Mouse (Mus musculus): ENCODE data around the gene Rtn4. TPM values are rescaled to one million over a fixed set of nuclear protein-coding genes. Genes with fewer than 3 reads are reported as not detected.

The Rtn4 gene
- polyA plus RNA-seq (2012): 82.6 and 96.2 TPM in 2 replicates

DNA sequence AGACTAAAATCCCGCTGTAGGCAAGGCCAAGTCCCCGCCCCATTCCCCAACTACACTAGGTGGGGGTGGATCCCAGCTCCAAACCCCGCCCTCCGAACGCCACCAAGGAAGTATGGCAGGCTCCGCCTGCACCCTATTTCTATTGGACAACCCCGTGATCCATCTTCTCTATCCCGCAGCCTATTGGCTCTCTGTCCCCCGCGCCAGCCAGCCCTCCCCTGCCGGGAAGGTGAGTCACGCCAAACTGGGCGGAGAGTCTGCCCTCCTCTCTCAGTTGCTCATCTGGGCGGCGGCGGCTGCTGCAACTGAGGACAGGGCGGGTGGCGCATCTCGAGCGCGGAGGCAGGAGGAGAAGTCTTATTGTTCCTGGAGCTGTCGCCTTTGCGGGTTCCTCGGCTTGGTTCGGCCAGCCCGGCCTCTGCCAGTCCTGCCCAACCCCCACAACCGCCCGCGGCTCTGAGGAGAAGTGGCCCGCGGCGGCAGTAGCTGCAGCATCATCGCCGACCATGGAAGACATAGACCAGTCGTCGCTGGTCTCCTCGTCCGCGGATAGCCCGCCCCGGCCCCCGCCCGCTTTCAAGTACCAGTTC, at the start of gene Rtn4:
Gene Rtn4 (plus strand): TSS at position 265 of the 590 bp plus-strand sequence.
- no peak for TF ChIP-seq GATA1 (IDR thresholded peaks at IDR 0.05; ENCODE audit: low read length)

DNA sequence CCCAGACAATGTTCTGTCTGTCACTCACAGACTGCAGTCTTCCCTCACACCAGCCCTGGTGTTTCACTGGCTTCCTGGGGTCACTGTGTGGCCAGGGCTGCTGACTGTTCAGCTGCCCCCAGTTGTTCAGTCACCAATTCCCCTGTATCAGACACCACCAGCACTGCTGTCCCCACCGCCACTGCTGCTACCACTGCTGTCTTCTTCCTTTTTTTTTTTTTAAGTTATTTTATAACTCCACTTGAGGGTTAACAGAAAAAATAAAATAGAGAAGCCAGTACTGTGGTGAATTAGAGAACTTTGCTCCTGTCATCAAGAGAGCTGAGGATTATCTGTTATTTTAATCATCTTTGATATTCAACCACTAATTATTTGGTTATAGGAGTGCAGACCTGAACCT, 48.3 kb upstream of the Rtn4 start:
- no peak for TF ChIP-seq GATA1 (IDR thresholded peaks at IDR 0.05; ENCODE audit: low read length)

DNA sequence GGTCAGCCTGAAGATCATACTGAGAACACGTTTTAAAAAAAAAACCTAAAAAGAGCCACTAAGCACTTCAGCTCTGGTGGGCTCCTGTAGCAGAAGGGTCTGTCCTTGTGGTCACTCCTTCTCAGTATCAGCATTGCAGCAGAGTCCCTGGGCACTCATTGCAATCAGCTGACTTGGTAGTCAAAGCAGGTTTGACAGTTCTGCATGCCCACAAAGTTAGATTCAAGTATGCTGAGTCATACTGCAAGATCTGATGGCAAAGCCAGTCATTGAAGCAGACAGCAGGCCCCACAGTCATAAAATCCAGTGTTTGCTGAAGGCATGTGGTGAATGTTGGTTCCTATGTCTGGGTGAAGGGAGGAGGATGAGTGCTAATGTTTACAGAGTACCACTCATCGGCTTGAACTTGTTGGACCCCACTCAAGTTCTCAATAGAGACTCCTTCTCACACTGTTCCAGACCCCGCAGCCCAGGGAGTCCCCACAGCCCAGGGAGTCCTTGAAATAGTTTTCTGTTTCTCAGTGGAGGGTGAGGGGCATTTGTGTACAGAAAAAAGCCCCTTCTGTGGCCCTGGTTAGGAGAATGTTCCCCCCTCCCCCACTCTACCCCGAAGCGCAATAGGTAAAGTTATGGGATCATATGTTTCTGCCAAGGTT, 47.2 kb upstream of the Rtn4 start:
- TF ChIP-seq GATA1 (IDR thresholded peaks at IDR 0.05; ENCODE audit: low read length): peak; percentile 54

DNA sequence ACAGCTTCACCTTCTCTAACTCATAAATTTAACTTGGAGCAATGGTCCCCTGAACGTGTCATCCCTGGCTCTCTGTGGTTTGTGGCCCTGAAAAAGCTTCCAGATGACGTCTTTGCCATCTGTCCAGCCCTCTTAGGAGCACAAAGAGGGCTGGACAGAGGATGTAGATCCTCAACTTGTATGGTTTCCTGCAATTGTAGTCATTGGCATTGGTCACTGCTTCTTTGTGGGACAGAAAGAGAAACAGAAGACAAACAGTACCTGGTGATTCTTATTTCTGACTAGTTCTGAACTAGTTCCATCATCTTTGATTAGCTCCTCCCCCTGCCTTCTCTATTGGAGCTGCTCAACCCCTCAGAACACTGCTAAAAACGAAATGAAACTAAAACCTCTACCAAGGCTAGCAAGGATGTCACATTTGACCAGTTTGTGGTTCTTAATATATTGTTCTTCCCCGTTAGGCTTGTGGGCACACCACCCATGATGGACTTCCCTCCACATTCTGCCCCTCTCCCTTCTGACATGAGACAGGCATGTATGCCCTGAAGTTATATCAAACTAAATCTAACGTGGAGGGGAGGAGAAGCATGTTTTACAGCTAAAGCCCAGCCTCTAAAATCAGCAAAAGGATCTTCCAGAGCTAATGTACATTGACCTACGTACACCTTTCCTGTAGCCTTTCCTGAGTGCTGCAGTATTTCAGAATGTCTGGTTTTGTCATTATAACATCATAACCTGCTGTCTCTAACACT, 45.0 kb upstream of the Rtn4 start:
- TF ChIP-seq GATA1 (IDR thresholded peaks at IDR 0.05; ENCODE audit: low read length): no peak

DNA sequence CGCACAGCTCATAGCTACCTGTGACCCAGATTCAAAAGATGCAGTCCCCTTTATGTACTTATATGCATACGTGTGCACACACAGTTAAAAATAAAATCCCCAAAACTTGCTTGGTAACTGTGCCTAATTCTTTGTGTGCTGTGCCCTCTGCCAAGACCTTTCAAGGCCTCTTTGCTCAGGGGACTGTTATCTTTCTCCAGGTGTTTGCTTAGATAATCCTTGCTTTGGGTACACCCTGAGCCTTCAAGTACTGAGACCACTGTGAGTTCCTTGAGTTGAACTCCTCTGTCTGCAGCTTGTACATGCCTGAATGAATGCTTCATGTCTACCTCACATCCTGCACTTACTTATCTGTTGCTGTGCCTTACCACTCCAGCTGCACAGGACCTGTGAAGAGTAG, 32.0 kb upstream of the Rtn4 start:
- TF ChIP-seq GATA1 (IDR thresholded peaks at IDR 0.05; ENCODE audit: low read length): no peak

DNA sequence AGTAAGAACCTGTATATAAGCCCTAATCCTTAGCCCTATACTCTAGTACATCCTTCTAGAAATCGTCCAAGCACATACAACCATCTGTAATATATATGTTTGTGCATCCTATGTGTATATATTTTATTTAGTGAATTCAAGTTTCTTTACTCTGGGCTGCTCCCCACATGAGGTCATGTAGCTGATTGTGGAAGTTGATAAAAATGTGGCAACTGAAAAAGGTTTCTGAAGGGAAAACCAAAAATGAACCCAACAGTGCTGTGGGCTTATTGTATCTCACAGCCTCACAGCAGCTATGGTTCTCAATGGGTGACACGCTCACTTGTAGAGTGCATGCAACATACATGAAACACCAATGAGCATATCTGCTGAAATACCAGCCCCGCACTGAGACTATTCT, 25.1 kb upstream of the Rtn4 start:
- TF ChIP-seq GATA1 (IDR thresholded peaks at IDR 0.05; ENCODE audit: low read length): no peak

DNA sequence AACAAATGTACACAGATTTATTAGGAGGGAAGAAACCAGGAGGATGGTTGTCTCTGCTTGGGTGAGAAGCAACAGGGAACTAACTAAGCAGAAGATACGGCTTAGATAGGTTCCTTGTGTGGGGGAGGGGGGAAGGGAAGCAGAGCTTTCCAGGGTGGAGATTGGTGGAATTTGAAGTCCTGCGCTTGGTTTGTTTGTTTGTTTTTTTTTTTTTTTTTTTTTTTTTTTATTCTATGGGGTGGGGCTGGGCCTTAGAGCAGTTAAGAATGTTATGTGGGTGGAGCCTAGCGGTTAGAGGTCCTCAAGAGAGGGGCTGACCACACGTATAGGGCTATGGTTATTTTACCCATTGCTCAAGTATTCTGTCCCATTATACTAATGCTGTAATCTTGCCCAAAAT, 23.0 kb upstream of the Rtn4 start:
- TF ChIP-seq GATA1 (IDR thresholded peaks at IDR 0.05; ENCODE audit: low read length): no peak

DNA sequence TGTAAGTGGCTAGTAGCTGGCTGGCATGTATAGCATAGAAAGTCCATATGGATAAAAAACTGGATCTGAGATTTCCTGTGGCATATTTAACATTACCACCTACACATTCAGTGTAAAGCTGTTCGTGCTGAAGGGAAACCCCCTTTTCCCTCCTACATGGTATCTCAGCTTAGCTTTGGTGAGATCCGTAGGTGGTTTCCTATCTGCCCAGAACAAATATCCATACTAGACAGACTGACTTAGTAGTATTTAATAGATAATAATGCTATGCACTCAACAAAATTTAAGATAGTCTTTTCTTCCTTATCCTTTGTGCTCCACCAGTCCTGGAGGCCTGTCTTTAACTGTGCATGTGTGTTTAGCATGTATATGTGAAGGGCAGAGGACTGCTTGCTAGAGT, 19.4 kb upstream of the Rtn4 start:
- TF ChIP-seq GATA1 (IDR thresholded peaks at IDR 0.05; ENCODE audit: low read length): no peak

DNA sequence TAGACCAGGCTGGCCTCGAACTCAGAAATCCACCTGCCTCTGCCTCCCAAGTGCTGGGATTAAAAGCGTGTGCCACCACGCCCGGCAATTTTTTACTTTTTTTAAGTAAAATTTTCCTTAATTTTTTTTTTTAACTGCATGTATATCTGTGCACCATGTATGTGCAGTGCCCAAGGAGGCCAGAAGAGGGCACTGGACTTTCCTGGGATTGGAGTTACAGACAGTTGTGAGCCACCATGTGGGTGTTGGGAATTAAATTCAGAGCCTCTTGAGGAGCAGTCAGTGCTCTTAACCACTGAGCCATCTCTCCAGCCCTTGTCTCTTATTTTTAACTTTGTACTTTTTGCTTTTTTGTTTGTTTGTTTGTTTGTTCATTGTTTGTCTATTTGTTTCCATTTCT, 16.0 kb upstream of the Rtn4 start:
- TF ChIP-seq GATA1 (IDR thresholded peaks at IDR 0.05; ENCODE audit: low read length): no peak

DNA sequence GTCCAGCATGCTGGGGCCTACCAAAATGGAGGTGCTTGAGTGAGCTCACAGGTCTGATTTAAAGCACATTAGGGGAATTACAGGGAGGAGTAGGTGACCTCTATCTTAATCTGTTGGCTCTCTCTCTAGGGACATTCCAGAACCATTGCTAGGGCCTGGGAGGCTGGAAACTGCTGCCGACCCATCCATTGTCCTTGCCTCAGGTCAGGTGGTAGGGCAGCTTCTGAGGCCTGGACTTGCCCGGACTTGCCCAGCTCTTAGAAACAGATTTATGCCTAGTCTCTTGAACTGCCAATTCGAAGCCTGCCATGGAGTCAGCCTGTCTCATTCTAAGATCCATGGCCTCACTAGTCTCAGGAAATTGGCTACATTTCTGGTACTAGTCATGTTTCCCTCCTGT, 12.8 kb upstream of the Rtn4 start:
- TF ChIP-seq GATA1 (IDR thresholded peaks at IDR 0.05; ENCODE audit: low read length): no peak

DNA sequence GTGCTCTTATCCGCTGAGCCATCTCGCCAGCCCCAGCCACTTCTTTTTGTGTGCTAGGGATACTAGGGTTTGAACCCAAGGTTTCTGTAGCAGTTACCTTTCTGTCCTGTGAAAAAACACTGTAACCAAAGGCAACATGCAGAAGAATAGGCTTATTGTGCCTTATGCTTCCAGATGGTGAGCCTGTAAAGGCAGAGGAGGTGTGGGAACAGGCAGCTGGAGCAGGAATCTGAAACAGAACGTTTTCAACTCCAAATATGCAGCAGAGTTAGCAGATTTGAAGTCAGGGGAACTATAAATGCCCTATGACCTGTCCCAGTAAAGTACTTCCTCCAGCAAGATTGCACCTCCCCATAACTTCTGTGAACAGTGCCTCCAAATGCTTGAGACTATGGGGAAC, 12.0 kb upstream of the Rtn4 start:
- TF ChIP-seq GATA1 (IDR thresholded peaks at IDR 0.05; ENCODE audit: low read length): no peak

DNA sequence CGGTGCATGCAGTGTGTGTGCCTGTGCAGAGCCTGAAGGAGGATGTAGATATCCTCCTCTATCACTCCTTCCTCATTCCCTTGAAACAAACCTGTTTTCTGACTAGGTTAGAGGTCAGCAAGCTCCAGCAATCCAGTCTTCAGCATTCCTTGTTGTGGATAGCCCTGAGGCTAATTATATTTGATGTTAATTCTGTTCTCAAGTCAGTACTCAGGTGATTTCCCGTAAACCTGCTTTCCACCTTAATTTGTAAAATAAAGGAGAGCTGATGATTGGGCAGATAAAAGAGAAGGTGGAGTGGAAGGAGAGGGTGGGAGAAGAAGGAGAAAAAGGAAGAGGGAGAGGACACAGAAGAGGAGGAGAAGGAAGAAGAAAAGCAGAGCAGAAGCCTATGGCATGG, 8.5 kb upstream of the Rtn4 start:
- TF ChIP-seq GATA1 (IDR thresholded peaks at IDR 0.05; ENCODE audit: low read length): no peak

DNA sequence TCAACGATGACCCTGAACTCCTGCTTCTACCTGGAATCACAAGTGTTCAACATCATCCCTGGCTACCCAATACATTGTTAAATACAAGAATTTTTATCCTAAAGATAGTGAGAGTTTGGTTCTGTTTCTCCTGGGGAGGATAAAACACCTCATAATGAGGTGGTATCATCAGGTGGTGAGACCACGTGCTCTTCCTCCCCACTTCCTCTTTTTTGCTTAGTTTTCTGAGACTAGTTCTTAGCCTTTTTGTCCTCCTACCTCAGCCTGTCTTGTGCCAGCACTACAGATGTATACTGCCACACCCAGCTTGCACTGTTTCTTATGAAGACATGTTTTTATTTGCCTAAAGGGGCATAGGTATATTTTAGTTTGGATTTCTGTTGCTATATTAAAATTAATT, 6.6 kb upstream of the Rtn4 start:
- no peak for TF ChIP-seq GATA1 (IDR thresholded peaks at IDR 0.05; ENCODE audit: low read length)

DNA sequence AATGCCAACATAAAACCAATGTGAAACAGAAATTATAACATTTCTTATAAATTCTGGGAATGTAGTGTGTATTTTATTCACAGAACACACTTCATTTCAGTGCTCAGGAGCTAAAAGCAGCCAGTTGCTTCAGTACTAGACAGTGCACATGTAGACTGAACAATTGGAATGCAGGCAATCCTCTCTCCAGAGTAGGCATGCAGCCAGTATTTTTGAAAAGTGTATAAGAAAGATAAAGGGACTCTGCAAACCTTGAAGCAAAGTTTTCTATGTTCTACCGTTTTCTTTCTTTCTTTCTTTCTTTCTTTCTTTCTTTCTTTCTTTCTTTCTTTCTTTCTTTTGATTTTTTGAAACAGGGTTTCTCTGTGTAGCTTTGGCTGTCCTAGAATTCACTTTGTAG, 1.2 kb upstream of the Rtn4 start:
- no peak for TF ChIP-seq GATA1 (IDR thresholded peaks at IDR 0.05; ENCODE audit: low read length)

DNA sequence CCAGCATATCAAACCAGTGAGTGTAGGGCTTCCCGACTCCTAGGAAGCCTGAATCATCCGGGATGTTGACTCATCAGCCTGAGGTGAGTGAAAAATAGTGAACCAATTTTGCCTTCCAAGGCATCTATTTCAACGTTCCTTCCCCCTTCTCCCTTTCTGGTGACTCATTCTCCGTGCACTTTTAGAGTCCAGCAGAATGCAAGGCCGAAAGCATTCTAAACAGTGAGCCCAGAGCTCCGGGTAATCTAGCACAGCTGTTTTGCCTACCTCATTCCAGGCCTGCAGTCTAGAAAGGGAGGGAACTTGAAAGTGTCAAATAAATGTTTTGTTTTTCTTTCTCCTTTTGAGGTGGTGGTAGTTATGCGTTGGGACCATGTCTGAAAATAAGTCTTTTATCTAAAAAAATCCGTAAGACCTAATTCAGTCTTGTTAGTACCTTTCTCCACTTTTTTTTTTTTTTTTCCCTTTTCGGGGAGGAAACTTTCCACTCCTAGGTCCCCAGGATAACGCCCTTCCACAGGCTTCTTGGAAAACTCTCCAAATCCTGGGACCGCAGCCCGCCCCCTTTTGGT, 550 bp upstream of the Rtn4 start:
- TF ChIP-seq GATA1 (IDR thresholded peaks at IDR 0.05; ENCODE audit: low read length): no peak

DNA sequence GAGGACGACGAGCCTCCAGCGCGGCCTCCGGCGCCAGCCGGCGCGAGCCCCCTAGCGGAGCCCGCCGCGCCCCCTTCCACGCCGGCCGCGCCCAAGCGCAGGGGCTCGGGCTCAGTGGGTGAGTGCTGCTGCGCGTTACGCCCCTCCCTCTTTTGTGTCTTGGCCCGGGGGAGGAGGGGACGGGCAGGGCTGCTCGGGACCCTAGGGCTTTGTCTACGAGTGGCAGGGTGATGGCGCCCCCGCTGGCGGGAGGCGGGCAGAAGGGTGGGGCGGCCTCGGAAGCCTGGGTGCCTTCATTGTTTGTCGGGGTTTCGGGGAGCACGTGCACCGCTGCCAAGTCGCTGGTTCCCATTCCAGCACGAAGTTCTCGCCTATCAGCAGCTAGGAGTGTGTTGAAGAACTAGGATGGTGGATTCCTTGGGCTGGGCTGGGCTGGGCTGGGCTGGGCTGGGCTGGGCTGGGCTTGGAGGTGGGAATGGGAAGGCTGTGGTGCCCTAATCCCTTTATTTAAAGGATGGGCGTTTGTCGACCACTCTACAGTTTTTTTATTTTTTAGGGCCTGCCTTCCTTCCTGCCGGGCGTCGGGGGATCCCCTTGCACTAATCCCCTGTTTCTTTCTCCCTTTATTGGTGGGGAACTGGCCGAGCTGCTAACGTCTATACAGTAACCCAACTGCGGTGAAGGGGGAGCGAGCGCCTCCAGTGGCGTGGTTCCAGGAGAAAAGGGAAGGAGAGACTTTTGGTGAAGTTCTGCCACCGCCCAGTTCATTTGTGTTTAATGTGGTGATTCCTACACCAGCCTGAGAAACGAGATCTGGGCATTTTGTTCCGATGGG, 1.0 kb downstream of the Rtn4 start:
- TF ChIP-seq GATA1 (IDR thresholded peaks at IDR 0.05; ENCODE audit: low read length): no peak

Data from G1E-ER4 (cell line).